8 mouse cellular contexts compared by ENCODE assay signal in the genomic region with DNA sequence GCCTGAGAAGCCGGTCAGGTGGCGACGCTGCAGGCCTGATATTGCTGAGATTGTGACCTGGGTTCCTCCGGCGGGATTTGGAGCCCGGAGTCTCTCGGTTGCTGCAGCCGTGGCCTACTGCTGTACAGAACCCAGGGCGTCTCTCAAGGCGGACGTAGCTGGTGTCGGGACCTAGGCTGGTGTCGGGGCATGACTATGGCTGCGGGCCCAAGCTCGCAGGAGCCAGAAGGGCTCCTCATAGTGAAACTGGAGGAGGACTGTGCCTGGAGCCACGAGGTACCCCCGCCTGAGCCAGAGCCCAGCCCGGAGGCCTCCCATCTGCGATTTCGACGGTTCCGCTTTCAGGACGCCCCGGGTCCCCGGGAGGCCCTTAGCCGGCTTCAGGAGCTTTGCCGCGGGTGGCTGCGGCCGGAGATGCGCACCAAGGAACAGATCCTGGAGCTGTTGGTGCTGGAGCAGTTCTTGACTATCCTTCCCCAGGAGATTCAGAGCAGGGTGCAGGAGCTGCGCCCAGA. TPM values are rescaled to one million over a fixed set of nuclear protein-coding genes. Genes with fewer than 3 reads are reported as not detected.
DNase-seq lines count a peak whose midpoint lies in the region; ATAC-seq and TF ChIP-seq lines count a peak whose summit lies in the region.

No protein-coding gene starts in this region.

- peak overlapping the region; percentile 87 for H3K27ac ChIP-seq in kidney, embryonic 16.5 days (ENCODE audit: low read length)
- H3K27ac ChIP-seq in forebrain, embryonic 15.5 days (replicated peaks) = peak overlapping the region; percentile 94
- peak overlapping the region; percentile 90 for H3K27ac ChIP-seq in limb, embryonic 14.5 days (replicated peaks; ENCODE audit: low read depth, low read length)
- H3K27ac ChIP-seq in neural tube, embryonic 13.5 days (replicated peaks) = peak overlapping the region; percentile 86

- DNase-seq in kidney, adult 18-20 months = no peak
- DNase-seq in Patski (ENCODE audit: low read depth, low spot score) = no peak
- DNase-seq in limb, embryonic 14.5 days (ENCODE audit: low spot score) = no peak

- H3K27me3 ChIP-seq in kidney, embryonic 16.5 days (ENCODE audit: insufficient read depth, low read length) = no peaks in the 10 kb centered on the region
- H3K27me3 ChIP-seq in Patski = no peaks in the 10 kb centered on the region
- no peaks in the 10 kb centered on the region for H3K27me3 ChIP-seq in forebrain, embryonic 15.5 days
- no peaks in the 10 kb centered on the region for H3K27me3 ChIP-seq in limb, embryonic 14.5 days (ENCODE audit: control insufficient read depth, insufficient read depth, low read length)
- 0 out of 2 replicates have a peak, but pooled peaks cover 4% of the 10 kb centered on the region for H3K27me3 ChIP-seq in neural tube, embryonic 13.5 days

- ATAC-seq in kidney, embryonic 16.5 days (ENCODE audit: low FRiP score, low TSS enrichment) = no peak
- peak; percentile 46 for ATAC-seq in Patski
- ATAC-seq in forebrain, embryonic 15.5 days (replicated peaks) = peak; percentile 2; the same call in 1 of the 2 replicates
- no peak; the same call in 1 of the 2 replicates for ATAC-seq in limb, embryonic 14.5 days (ENCODE audit: low FRiP score, low read depth)
- peak; percentile 64 for ATAC-seq in neural tube, embryonic 13.5 days (ENCODE audit: low read depth)
- ATAC-seq in frontal cortex, adult (ENCODE audit: low TSS enrichment) = no peak; the same call in 1 of the 2 replicates
- ATAC-seq in cerebellum, adult (ENCODE audit: insufficient number of reproducible peaks, low FRiP score, low TSS enrichment) = no peak; the same call in 1 of the 2 replicates

- H3K9ac ChIP-seq in kidney, embryonic 16.5 days (replicated peaks; ENCODE audit: low read length) = peak overlapping the region; percentile 93
- H3K9ac ChIP-seq in forebrain, embryonic 15.5 days (replicated peaks) = peak overlapping the region; percentile 76
- H3K9ac ChIP-seq in limb, embryonic 14.5 days (ENCODE audit: low read depth, low read length, severe bottlenecking) = peak overlapping the region; percentile 86
- H3K9ac ChIP-seq in neural tube, embryonic 13.5 days = peak overlapping the region; percentile 90

- POLR2A ChIA-PET in Patski (lab: Charles Lee) = interaction anchor here (0.6 to 1.4 kb wide), 4 partner anchors 91 to 143 kb away, joined by 3 to 4 read pairs (median 3); partner anchors contain the start of gene Naa60

- no peak for TF ChIP-seq CTCF in Patski (IDR thresholded peaks at IDR 0.05)

- CTCF ChIA-PET in Patski (lab: Charles Lee) = interaction anchor here (0.7 to 1.4 kb wide), 2 partner anchors 104 to 259 kb away, joined by 3 to 5 read pairs; partner anchors contain the start of gene Slx4

- no peak for TF ChIP-seq POLR2A in limb, embryonic 14.5 days (IDR thresholded peaks at IDR 0.05; ENCODE audit: borderline replicate concordance, extremely low read depth, insufficient read depth, insufficient read length)

- H3K9me3 ChIP-seq in kidney, embryonic 16.5 days (ENCODE audit: low read length) = peaks cover 21% of the 10 kb centered on the region
- H3K9me3 ChIP-seq in forebrain, embryonic 15.5 days = peaks cover 14% of the 10 kb centered on the region
- peaks cover 15% of the 10 kb centered on the region for H3K9me3 ChIP-seq in limb, embryonic 14.5 days (ENCODE audit: control insufficient read depth, low read length)
- peaks cover 17% of the 10 kb centered on the region for H3K9me3 ChIP-seq in neural tube, embryonic 13.5 days

- in situ Hi-C loops in Patski (cut with MboI; ENCODE audit: low pct_unique_long_range_greater_than_20kb) = loop anchor here (5.0 to 10.0 kb wide), 4 partner anchors 103 to 258 kb away; partner anchors contain the start of genes 1700037C18Rik, Cluap1, Naa60 and Slx4

- peak overlapping the region; percentile 97 for H3K4me3 ChIP-seq in kidney, embryonic 16.5 days (ENCODE audit: low read length)
- peak overlapping the region; percentile 80 for H3K4me3 ChIP-seq in forebrain, embryonic 15.5 days
- H3K4me3 ChIP-seq in limb, embryonic 14.5 days (replicated peaks; ENCODE audit: low read length) = peak overlapping the region; percentile 87
- peak overlapping the region; percentile 87 for H3K4me3 ChIP-seq in neural tube, embryonic 13.5 days

- under 1% methylated on average over 32 of the region's 32 CpGs for WGBS in kidney, embryonic 16.5 days
- under 1% methylated on average over 32 of the region's 32 CpGs for WGBS in forebrain, embryonic 15.5 days
- 0% methylated on average over 31 of the region's 32 CpGs for whole genome bisulfite sequencing in limb, embryonic 14.5 days
- WGBS in neural tube, embryonic 13.5 days = under 1% methylated on average over 32 of the region's 32 CpGs

- peak overlapping the region; percentile 95 for H3K4me2 ChIP-seq in kidney, embryonic 16.5 days (replicated peaks; ENCODE audit: low read depth, low read length)
- peak overlapping the region; percentile 86 for H3K4me2 ChIP-seq in forebrain, embryonic 15.5 days (replicated peaks)
- peak overlapping the region; percentile 85 for H3K4me2 ChIP-seq in limb, embryonic 14.5 days (replicated peaks; ENCODE audit: low read depth, low read length, severe bottlenecking)
- H3K4me2 ChIP-seq in neural tube, embryonic 13.5 days = peak overlapping the region; percentile 97

- peaks cover 36% of the 10 kb centered on the region for H3K36me3 ChIP-seq in kidney, embryonic 16.5 days (ENCODE audit: insufficient read depth, low read length)
- peaks cover 28% of the 10 kb centered on the region for H3K36me3 ChIP-seq in forebrain, embryonic 15.5 days
- peaks cover 36% of the 10 kb centered on the region for H3K36me3 ChIP-seq in limb, embryonic 14.5 days (ENCODE audit: control insufficient read depth, insufficient read depth, low read length)
- H3K36me3 ChIP-seq in neural tube, embryonic 13.5 days = peaks cover 34% of the 10 kb centered on the region

- H3K4me1 ChIP-seq in kidney, embryonic 16.5 days (ENCODE audit: insufficient read depth, low read length) = peaks cover 22% of the 10 kb centered on the region
- H3K4me1 ChIP-seq in forebrain, embryonic 15.5 days = peaks cover 24% of the 10 kb centered on the region
- peaks cover 17% of the 10 kb centered on the region for H3K4me1 ChIP-seq in limb, embryonic 14.5 days (ENCODE audit: control insufficient read depth, insufficient read depth, low read length)
- peaks cover 37% of the 10 kb centered on the region for H3K4me1 ChIP-seq in neural tube, embryonic 13.5 days (replicated peaks)

RNA-seq across cellular contexts. Expression of gene Zfp263, which starts 0.3 kb away (rescaled TPM):
- polyA plus RNA-seq in kidney, embryonic 16.5 days (2015; fragmentation: Nextera tagmentation; extraction: Ambion mirVana) = 43.8 and 51.8 TPM in 2 replicates
- polyA plus RNA-seq in Patski (2021) = 21.3 TPM
- 57.9 and 60.6 TPM in 2 replicates for polyA plus RNA-seq in forebrain, embryonic 15.5 days (2015; fragmentation: Nextera tagmentation; extraction: Ambion mirVana)
- 14.6 and 16.2 TPM in 2 replicates for polyA plus RNA-seq in limb, embryonic 14.5 days (2012; rRNA removed)
- polyA plus RNA-seq in limb, embryonic 14.5 days (2014; fragmentation: Nextera tagmentation; extraction: Ambion mirVana) = 27.6 and 27.8 TPM in 2 replicates
- polyA plus RNA-seq in neural tube, embryonic 13.5 days (2015; fragmentation: Nextera tagmentation; extraction: Ambion mirVana) = 46.7 and 49.9 TPM in 2 replicates

RNA-seq across cellular contexts. Expression of gene Mefv, which starts 26.3 kb away (rescaled TPM):
- polyA plus RNA-seq in kidney, embryonic 16.5 days (2015; fragmentation: Nextera tagmentation; extraction: Ambion mirVana) = 0.06 TPM in 1 of 2 replicates, not detected in the other
- polyA plus RNA-seq in Patski (2021) = not detected
- not detected in 2 replicates for polyA plus RNA-seq in forebrain, embryonic 15.5 days (2015; fragmentation: Nextera tagmentation; extraction: Ambion mirVana)
- polyA plus RNA-seq in limb, embryonic 14.5 days (2012; rRNA removed) = 0.04 TPM in 1 of 2 replicates, not detected in the other
- 0.10 TPM in 1 of 2 replicates, not detected in the other for polyA plus RNA-seq in limb, embryonic 14.5 days (2014; fragmentation: Nextera tagmentation; extraction: Ambion mirVana)
- not detected in 2 replicates for polyA plus RNA-seq in neural tube, embryonic 13.5 days (2015; fragmentation: Nextera tagmentation; extraction: Ambion mirVana)

Comparison
In these comparisons a context has a peak if more than half of its experiments do, and no peak if none do; other contexts are left out.
1. ATAC-seq: peak in Patski (single experiment), forebrain, embryonic 15.5 days (single experiment) and neural tube, embryonic 13.5 days (single experiment); none in kidney, embryonic 16.5 days (single experiment), limb, embryonic 14.5 days (single experiment), frontal cortex, adult (single experiment) and cerebellum, adult (single experiment).
2. Peak in every context shown above with its lines, with median percentiles within 50 percentile points of each other: H3K27ac ChIP-seq, H3K4me2 ChIP-seq, H3K4me3 ChIP-seq and H3K9ac ChIP-seq.